Mouse (Mus musculus) embryonic facial prominence, embryonic 10.5 days (tissue): Measurements from ENCODE around the gene Foxn3. TPM values are rescaled to one million over a fixed set of nuclear protein-coding genes. Genes with fewer than 3 reads are reported as not detected.

Experiments
- DNase-seq: peaks from one replicate; pipeline ENCODE4 v3.0.0-alpha.2; 2017; ENCODE audit warnings: low spot score
- H3K27ac ChIP-seq: fragments of 300-500 bp; sonication (generic); replicated peaks from 2 replicates; pipeline ENCODE4 v1.5.1; 2016; ENCODE audit warnings: mild to moderate bottlenecking
- H3K27me3 ChIP-seq: fragments of 300-500 bp; sonication (generic); replicated peaks from 2 replicates; pipeline ENCODE4 v1.6.1; 2016; ENCODE audit warnings: low read depth, mild to moderate bottlenecking; ENCODE audit not compliant: poor library complexity, severe bottlenecking
- H3K36me3 ChIP-seq: fragments of 300-500 bp; sonication (generic); replicated peaks from 2 replicates; pipeline ENCODE4 v1.6.1; 2016; ENCODE audit warnings: mild to moderate bottlenecking, moderate library complexity
- H3K4me1 ChIP-seq: fragments of 300-500 bp; sonication (generic); 2 replicates; pipeline ENCODE4 v1.6.1; 2016
- H3K4me3 ChIP-seq: fragments of 300-500 bp; sonication (generic); 2 replicates; pipeline ENCODE4 v1.5.1; 2016; ENCODE audit warnings: mild to moderate bottlenecking, moderate library complexity
- H3K9me3 ChIP-seq: fragments of 300-500 bp; sonication (generic); 2 replicates; pipeline ENCODE4 v1.6.1; 2016; ENCODE audit warnings: mild to moderate bottlenecking
- WGBS: fragments of 180-500 bp; shearing (Covaris S2); methylation state at CpG from one replicate; pipeline ENCODE4 v1.1.7; 2016; 5-methylcytosine and 5-hydroxymethylcytosine counted together
- polyA plus RNA-seq: library from polyadenylated mRNA; unstranded; fragments of >200 nt; fragmentation: Nextera tagmentation; extraction: Ambion mirVana; gene quantifications from 2 replicates; pipeline ENCODE4 v1.2.1, GENCODE M21; 2016

The Foxn3 gene
- polyA plus RNA-seq, 1 experiment from 2014 or later: 64.7 TPM

GRCm38 (mm10) chr12:99560701-99561332, 2.6 kb downstream of the Foxn3 start:
- Histone ChIP-seq H3K4me1 (peaks cover 41% of the 10 kb centered on the region), H3K4me3 (peak overlapping the region; percentile 79), H3K27me3 (0 out of 2 replicates have a peak, but pooled peaks cover 4% of the 10 kb centered on the region), H3K9me3 (no peaks in the 10 kb centered on the region), H3K36me3 (peaks cover 5% of the 10 kb centered on the region), H3K27ac (peak overlapping the region; percentile 65)
- 49% methylated on average over 11 of the region's 11 CpGs for WGBS
- DNase-seq: peak; percentile 34

GRCm38 (mm10) chr12:99559483-99559882, 3.9 kb downstream of the Foxn3 start:
- DNase-seq: no peak
- no peak overlapping the region for H3K27ac ChIP-seq
- H3K4me1 ChIP-seq: peaks cover 36% of the 10 kb centered on the region
- H3K9me3 ChIP-seq: no peaks in the 10 kb centered on the region
- H3K4me3 ChIP-seq: no peak overlapping the region
- no peaks in the 10 kb centered on the region for H3K27me3 ChIP-seq
- WGBS: 79% methylated on average over 11 of the region's 11 CpGs
- peaks cover 11% of the 10 kb centered on the region for H3K36me3 ChIP-seq

GRCm38 (mm10) chr12:99558476-99558875, 4.9 kb downstream of the Foxn3 start:
- no peak for DNase-seq
- Histone ChIP-seq H3K9me3 (no peaks in the 10 kb centered on the region), H3K4me1 (peaks cover 30% of the 10 kb centered on the region), H3K4me3 (no peak overlapping the region), H3K27me3 (no peaks in the 10 kb centered on the region), H3K27ac (no peak overlapping the region), H3K36me3 (peaks cover 11% of the 10 kb centered on the region)
- WGBS: 77% methylated on average over 4 of the region's 4 CpGs

GRCm38 (mm10) chr12:99557498-99557897, 5.9 kb downstream of the Foxn3 start:
- H3K27me3 ChIP-seq: no peaks in the 10 kb centered on the region
- no peak overlapping the region for H3K27ac ChIP-seq
- WGBS: 82% methylated on average over 8 of the region's 8 CpGs
- DNase-seq: no peak
- H3K4me1 ChIP-seq: peaks cover 30% of the 10 kb centered on the region
- no peak overlapping the region for H3K4me3 ChIP-seq
- peaks cover 16% of the 10 kb centered on the region for H3K36me3 ChIP-seq
- H3K9me3 ChIP-seq: no peaks in the 10 kb centered on the region

GRCm38 (mm10) chr12:99550629-99551028, 12.8 kb downstream of the Foxn3 start:
- no peak for DNase-seq
- WGBS: 67% methylated on average over 8 of the region's 8 CpGs
- Histone ChIP-seq H3K4me3 (no peak overlapping the region), H3K4me1 (no peaks in the 10 kb centered on the region), H3K27me3 (no peaks in the 10 kb centered on the region), H3K27ac (no peak overlapping the region), H3K9me3 (no peaks in the 10 kb centered on the region), H3K36me3 (peaks cover 9% of the 10 kb centered on the region; the same call in 1 of the 2 replicates)

- no peak for DNase-seq
- H3K9me3 ChIP-seq: no peaks in the 10 kb centered on the region
- peaks cover 5% of the 10 kb centered on the region; the same call in 1 of the 2 replicates for H3K36me3 ChIP-seq
- H3K4me1 ChIP-seq: no peaks in the 10 kb centered on the region
- H3K4me3 ChIP-seq: no peak overlapping the region
- H3K27ac ChIP-seq: no peak overlapping the region
- 93% methylated on average over 10 of the region's 10 CpGs for WGBS
- no peaks in the 10 kb centered on the region for H3K27me3 ChIP-seq
Measured at GRCm38 (mm10) chr12:99549811-99550210, 13.6 kb downstream of the Foxn3 start.

GRCm38 (mm10) chr12:99548419-99548818, 15.0 kb downstream of the Foxn3 start:
- DNase-seq: no peak
- Histone ChIP-seq H3K4me1 (no peaks in the 10 kb centered on the region), H3K9me3 (no peaks in the 10 kb centered on the region), H3K36me3 (peaks cover 6% of the 10 kb centered on the region; the same call in 1 of the 2 replicates), H3K4me3 (no peak overlapping the region), H3K27me3 (no peaks in the 10 kb centered on the region), H3K27ac (no peak overlapping the region)
- 86% methylated on average over 7 of the region's 7 CpGs for WGBS

GRCm38 (mm10) chr12:99547295-99547694, 16.1 kb downstream of the Foxn3 start:
- 95% methylated on average over 6 of the region's 6 CpGs for WGBS
- no peak overlapping the region for H3K4me3 ChIP-seq
- no peak overlapping the region for H3K27ac ChIP-seq
- peaks cover 4% of the 10 kb centered on the region; the same call in 1 of the 2 replicates for H3K36me3 ChIP-seq
- DNase-seq: no peak
- H3K27me3 ChIP-seq: no peaks in the 10 kb centered on the region
- no peaks in the 10 kb centered on the region for H3K4me1 ChIP-seq
- no peaks in the 10 kb centered on the region for H3K9me3 ChIP-seq

- no peak overlapping the region for H3K27ac ChIP-seq
- no peaks in the 10 kb centered on the region for H3K9me3 ChIP-seq
- 85% methylated on average over 6 of the region's 6 CpGs for WGBS
- no peak for DNase-seq
- H3K4me1 ChIP-seq: no peaks in the 10 kb centered on the region
- no peaks in the 10 kb centered on the region for H3K27me3 ChIP-seq
- peaks cover 7% of the 10 kb centered on the region; the same call in 1 of the 2 replicates for H3K36me3 ChIP-seq
- H3K4me3 ChIP-seq: no peak overlapping the region
Measured at GRCm38 (mm10) chr12:99545270-99545770, 18.1 kb downstream of the Foxn3 start.

- no peak overlapping the region for H3K4me3 ChIP-seq
- H3K9me3 ChIP-seq: no peaks in the 10 kb centered on the region
- H3K36me3 ChIP-seq: peaks cover 7% of the 10 kb centered on the region; the same call in 1 of the 2 replicates
- no peaks in the 10 kb centered on the region for H3K27me3 ChIP-seq
- WGBS: 89% methylated on average over 15 of the region's 15 CpGs
- DNase-seq: no peak
- no peaks in the 10 kb centered on the region for H3K4me1 ChIP-seq
- no peak overlapping the region for H3K27ac ChIP-seq
Measured at GRCm38 (mm10) chr12:99544262-99545128, 18.9 kb downstream of the Foxn3 start.

- no peak overlapping the region for H3K27ac ChIP-seq
- H3K4me3 ChIP-seq: no peak overlapping the region
- H3K9me3 ChIP-seq: no peaks in the 10 kb centered on the region
- DNase-seq: no peak
- peaks cover 7% of the 10 kb centered on the region; the same call in 1 of the 2 replicates for H3K36me3 ChIP-seq
- no peaks in the 10 kb centered on the region for H3K27me3 ChIP-seq
- H3K4me1 ChIP-seq: no peaks in the 10 kb centered on the region
- WGBS: 90% methylated on average over 7 of the region's 7 CpGs
Measured at GRCm38 (mm10) chr12:99543421-99544195, 19.8 kb downstream of the Foxn3 start.

- no peak overlapping the region for H3K4me3 ChIP-seq
- H3K27ac ChIP-seq: no peak overlapping the region
- H3K9me3 ChIP-seq: peaks cover 13% of the 10 kb centered on the region
- 88% methylated on average over 4 of the region's 4 CpGs for WGBS
- no peak for DNase-seq
- H3K4me1 ChIP-seq: no peaks in the 10 kb centered on the region
- H3K36me3 ChIP-seq: peaks cover 23% of the 10 kb centered on the region
- H3K27me3 ChIP-seq: no peaks in the 10 kb centered on the region
Measured at GRCm38 (mm10) chr12:99540201-99540600, 23.2 kb downstream of the Foxn3 start.
